Mouse (Mus musculus) testis, postnatal 10 days (tissue): ENCODE data around the gene Polk.

Source experiments
- DNase-seq: peaks from one replicate; pipeline ENCODE4 v3.0.0; 2021; ENCODE audit warnings: low spot score

Gene Polk

DNA sequence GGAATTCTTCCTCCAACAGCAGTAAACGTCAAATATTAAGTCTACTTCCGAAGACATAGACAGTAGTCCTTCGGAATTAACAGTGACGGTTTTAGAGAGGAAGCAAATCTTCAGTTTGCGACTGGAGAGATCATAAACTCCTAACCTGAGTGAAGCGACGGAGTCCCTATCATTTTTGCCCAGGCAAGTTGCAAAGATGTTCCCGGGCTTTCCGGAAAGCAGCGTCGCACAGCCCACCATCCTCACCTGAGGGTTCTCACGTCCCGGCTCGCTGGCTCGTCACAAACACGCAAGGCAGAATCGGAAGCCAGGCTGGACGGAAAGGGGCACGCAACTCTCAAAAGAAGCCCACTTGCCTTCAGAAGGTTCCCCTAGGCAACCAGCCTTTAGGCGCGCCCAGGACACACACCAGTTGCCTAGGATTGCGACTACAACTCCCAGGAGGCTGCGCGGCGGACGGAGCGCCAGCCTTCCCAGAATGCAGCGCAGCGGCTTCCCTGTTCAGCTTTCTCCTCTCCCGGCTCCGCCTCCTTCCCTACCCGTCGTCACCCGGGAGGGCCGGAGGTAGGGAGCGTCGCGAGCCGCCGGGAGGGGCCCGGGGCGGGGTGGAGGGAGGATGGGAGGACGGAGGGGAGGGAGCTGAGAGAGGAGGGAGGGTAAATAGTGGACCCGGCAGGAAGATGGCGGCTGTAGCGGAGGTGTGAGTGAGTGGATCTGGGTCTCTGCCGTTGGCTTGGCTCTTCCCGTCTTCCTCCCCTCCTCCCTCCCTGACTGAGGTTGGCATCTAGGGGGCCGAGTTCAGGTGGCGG, at the start of gene Polk, which contains the start of gene Col4a3bp:
TSS of gene Polk (minus strand) at position 499 of the 809 bp plus-strand sequence.
TSS of gene Col4a3bp (plus strand) at position 538 of the 809 bp plus-strand sequence.
- DNase-seq: peak; percentile 96

GRCm38 (mm10) chr13:96588642-96589041, 46.3 kb upstream of the Polk start:
- no peak for DNase-seq

DNA sequence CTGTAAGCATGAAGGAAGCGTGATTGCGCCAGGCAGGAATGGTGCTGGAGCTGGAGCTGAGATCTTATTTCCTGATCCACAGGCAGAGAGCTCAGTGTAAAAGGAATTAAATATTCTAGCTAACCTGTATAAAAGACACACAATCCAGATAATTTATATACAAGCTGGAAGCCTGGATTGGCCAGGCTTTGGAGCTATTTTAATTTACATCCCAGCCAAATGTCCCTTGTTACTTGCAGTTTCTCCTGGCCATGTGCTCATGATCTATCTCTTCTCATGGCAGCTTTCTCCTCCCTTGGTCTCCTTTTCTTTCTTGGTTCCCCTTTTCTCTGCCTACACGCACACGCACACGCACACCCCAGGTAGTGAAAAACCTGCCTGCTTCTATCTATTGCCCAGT, 44.2 kb upstream of the Polk start:
- DNase-seq: no peak

DNA sequence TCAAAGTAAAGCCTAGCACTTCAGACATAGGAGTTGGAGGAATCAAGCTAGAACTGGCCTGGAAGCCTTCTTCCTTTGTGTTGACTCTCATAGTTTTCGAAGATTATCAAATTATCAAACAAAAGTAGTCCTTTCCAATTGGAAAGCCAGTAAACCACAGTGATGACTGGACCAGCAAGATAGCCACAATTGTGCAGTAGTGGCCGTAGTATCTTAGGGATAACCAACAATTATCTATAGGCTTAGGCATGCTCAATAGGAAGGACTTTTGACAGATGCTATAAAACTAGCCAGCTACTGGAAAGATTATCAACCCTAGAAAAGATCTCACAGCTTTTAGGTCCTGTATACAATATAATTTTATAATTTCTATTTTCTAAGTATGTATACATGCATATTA, 41.8 kb upstream of the Polk start:
- no peak for DNase-seq

GRCm38 (mm10) chr13:96579979-96580378, 37.6 kb upstream of the Polk start:
- no peak for DNase-seq

DNA sequence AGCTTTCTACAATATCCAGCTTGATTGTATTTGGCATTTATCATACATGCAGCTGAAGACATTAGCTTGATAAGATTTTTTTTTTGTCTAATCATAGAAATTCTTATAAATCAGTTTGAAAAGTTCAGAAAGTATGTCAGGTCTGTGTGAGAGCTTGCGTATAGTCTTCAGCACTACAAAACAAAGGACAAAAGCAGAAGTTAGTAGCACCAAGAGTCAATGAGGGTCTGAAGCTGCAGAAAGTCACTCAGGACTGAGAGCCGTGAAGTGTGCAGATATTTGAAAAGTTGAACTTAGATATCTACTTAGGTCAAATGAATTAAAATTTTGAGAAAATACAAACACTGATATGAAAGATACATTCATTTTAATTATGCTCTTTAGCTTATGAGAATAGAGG, 36.7 kb upstream of the Polk start:
- DNase-seq: no peak

- DNase-seq: no peak
Measured at GRCm38 (mm10) chr13:96574170-96574569, 31.8 kb upstream of the Polk start.

- no peak for DNase-seq
Measured at GRCm38 (mm10) chr13:96571016-96571361, 28.6 kb upstream of the Polk start.

DNA sequence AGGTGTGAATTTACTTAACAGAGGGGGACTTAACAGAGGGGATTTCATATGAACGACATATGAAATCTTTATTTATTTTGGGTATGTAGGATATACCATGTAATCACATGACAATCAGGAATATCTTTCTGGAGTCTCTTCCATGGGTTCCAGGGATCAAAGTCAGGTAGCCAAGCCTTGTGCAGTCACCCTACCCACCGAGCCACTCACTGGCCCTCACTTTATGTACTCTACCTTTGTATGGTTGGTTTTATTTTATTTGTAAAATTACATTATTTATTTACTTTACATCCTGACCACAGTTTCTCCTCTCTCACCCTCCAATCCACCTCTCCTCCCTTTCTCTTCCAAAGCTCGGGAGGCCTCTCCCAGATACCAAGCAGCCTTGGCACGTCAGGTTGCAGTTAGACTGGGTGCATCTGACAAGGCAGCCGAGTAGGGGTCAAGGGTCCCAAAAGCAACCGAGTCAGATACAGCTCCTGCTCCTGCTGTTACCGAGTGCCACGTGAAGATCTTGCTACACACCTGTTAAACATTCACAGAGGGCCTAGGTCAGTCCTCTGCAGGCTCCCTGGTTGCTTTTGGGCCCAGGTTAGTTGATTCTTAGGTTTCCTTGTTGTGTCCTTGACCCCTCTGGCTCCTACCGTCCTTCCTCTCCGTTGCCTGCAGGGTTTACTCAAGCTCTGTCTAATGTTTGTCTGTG, 28.1 kb upstream of the Polk start:
- DNase-seq: no peak

DNA sequence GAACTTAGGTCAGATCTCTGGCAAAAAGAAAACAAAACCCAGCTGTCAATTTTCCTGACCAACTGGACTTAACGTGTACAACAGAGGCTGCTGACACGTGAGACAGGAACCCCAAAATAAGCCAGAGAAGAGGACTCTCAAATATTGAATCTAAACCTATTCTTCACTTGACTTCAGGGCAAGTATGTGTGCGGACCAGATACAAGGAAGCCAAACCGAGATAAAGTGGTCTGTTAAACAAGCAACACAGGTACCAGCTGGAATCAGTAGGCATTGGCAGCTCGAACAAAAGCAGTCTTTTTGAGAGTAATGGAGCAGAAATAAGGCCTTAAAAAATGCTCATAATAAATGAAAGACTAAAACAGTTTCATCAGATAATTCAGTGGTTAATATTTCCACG, 25.6 kb upstream of the Polk start:
- no peak for DNase-seq

DNA sequence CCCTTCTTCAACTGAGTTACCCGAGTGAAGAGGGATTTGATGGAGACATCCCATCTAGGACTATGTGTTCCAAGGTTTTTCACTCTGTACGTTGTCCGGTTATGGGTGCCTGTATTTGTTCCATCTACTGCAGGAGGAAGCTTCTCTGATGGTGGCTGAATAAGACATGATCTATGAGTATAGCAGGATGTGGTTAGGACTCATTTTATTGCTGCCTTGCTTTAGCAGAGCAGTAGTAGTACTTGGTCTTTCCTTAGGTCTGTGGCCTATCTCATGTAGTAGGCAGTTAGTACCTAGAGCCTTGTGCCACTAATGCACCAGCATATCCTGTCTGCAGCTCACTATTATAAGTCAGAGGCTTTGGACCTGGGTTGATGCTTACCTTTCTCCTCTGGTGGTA, 12.7 kb upstream of the Polk start:
- no peak for DNase-seq

DNA sequence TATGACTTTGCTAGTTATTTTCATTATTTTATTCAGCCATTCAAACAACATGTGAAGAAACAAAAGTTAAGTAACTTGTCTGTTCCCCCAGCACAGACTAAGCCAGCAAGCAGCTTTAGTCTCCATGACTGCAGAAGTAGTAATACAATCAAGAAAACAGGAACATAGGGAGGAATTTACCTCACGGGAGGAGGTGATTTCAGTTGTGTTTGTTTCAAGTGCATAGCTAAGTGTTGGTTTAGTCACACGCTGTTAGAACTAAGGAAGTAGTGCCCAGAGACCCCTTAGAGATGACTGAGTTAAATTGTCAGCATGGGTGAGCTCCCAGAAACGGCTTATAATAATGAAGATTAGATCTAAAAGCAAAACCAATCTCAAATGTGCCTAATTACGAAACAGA, 5.6 kb upstream of the Polk start:
- DNase-seq: no peak

- no peak for DNase-seq
Measured at GRCm38 (mm10) chr13:96547250-96547649, 4.9 kb upstream of the Polk start.

- no peak for DNase-seq
Measured at GRCm38 (mm10) chr13:96544506-96544905, 2.1 kb upstream of the Polk start.

DNA sequence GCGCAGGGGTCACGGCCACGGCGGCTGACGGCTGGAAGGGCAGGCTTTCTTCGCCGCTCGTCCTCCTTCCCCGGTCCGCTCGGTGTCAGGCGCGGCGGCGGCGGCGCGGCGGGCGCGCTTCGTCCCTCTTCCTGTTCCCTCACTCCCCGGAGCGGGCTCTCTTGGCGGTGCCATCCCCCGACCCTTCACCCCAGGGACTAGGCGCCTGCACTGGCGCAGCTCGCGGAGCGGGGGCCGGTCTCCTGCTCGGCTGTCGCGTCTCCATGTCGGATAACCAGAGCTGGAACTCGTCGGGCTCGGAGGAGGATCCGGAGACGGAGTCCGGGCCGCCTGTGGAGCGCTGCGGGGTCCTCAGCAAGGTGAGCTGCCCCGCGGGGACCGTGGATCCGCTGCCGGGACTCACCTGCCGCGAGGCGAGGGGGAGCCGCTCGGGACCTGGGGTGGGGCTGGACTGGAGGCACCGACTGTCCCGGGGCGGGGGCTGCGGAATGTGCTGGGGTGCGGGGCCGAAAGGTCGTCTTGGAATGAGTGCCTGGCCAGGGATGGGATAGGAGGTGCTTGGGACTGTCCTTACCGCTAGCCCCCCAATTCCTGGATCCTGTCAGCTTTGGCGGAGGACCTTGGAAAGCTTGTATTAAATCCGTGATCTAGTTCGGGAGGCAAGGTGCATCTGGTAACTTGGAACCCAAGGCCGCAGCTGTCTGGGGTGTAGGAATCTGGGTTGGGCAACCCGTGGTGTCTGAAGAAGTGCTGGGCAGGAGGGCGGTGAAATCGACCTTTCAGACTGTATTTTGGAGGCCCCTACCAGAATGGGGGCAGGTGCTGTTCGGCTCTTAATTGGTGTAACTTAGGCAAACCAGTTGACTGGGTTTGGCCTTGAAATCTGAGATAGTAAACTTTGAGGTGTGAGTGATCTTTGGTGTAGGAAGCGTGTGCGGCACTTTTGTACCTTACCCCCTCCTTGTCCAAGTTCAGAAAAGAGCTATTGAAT, 817 bp upstream of the Polk start:
- DNase-seq: peak; percentile 74

GRCm38 (mm10) chr13:96541381-96541780, 998 bp downstream of the Polk start:
- DNase-seq: no peak

- DNase-seq: no peak
Measured at GRCm38 (mm10) chr13:96538103-96538502, 4.3 kb downstream of the Polk start.

GRCm38 (mm10) chr13:96536821-96537572, 5.4 kb downstream of the Polk start:
- DNase-seq: no peak

DNA sequence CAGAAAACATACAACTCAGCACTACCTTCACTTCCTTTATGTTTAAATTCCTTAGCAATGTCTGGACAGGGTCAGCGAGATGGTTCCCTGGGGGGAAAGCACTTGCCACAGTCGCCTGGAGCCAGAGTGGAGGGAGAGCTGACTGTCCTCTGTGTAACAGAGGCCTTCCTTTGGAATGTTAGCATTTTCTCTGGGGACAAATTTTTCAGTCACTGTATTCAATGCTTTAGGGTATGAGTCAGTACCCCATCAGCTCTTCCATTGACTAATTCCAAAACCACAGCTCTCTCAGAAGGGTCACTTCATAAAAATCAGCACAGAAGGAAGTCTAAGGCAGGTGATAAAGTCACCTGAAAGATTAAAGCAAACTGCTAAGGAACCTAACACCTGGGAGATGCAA, 8.6 kb downstream of the Polk start:
- DNase-seq: no peak

GRCm38 (mm10) chr13:96532176-96532575, 10.2 kb downstream of the Polk start:
- DNase-seq: no peak

DNA sequence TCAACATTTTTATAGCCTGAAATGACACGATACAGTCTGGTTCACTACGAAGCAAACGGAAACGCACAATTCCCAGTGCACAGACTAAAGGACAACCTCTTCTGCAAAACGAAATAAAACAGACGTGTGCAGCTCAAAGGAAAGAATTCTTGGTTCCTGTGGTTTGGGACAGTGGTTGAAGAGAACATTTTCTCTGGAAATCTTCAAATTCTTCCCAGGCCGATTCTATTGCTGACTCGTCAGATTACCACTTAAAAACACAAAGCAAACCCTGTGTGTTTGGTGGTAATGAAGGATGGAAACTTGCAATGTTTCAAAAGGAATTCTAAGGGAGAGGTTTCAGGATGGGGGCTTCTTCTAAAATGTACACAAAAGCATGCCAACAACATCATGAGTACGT, 12.3 kb downstream of the Polk start:
- DNase-seq: no peak

DNA sequence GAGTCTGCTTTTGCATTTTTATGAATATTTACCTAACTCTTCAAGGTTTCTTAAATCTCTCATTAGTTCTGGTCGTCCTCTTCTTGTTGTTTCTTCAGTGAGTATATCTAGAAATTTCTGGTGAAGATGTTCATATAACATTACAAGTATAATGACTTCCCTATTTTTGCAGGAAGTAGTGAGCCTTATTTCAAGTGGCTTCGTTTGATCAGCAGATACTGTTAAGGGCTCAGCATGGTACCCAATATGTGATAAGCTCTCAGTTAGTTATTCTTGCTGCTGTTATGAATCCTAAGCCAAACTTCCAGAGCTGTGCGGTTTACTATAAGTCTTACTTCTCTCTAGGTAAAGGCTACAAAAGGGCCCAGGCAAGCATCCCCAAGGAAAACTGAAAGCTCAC, 12.8 kb downstream of the Polk start:
- no peak for DNase-seq
